Mouse (Mus musculus) retina, embryonic 14.5 days (tissue): ENCODE results near the gene Caly.
A peak's percentile ranks its signal among the peaks of the same experiment; 100 is the strongest.

ENCODE experiments used
- DNase-seq: peaks from one replicate; pipeline ENCODE4 v3.0.0-alpha.2; 2015; ENCODE audit warnings: low spot score

Caly gene

DNA sequence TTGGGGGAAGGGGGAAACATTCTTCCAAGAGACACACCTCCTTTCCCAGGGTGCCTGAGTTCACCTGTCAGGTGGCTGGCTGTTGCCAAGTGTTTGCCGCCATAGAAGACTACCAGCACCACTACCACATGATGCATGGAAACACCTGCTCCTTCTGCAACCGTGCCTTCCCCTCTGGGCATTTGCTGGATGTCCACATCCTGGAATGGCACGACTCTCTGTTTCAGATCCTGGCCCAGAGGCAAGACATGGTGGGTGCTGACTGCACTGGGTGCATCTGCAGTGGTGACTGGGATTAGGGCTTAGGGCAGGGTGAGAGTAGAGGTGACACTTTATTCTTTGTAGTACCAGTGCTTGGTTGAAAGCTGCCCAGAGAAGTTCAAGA lies 45.2 kb downstream of the Caly start:
- no peak for DNase-seq

DNA sequence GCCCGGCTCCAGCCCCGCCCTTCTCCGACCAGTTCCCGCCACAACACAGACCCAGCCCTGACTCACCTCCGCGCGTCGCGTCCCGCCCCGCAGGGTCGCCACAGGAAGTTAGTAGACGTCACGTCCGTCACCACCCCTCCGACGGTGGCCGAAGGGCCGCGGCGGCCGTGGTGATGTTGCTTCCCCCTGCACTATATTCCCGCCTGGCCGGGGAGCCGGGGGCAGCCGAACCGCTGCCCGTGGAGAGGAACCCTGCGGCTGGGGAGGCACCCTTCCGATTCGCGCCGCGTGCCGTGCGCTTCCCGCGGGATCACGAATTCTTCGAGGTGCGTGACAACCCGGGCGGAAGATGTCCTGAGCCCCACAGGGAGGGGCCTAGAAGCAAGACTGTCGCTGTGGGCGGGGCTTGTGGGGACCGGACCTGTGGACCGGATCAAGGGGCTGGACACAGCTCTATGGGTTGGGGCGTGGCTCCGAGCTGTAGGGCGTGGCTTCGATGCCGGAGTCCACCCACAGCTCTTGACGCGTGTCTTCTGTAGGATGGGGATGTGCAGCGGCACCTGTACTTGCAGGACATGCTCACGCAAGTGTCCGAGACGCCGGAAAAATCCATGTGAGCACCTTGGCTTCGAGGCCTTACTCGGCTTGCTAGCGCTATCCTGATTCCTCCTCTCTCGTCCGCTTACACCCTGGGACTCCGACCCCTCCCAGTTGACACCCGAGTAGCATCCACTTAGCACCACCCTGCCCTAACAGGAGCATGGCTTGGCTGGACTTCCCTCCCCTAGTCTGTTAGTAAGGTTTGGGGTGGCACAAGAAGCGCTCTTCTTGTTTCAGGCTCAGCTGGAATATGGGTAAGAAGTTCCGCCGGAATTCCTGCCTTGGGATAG lies 45.8 kb downstream of the Caly start, which contains the start of the genes Zfp511 and Tubgcp2:
Zfp511 (plus strand) TSS at position 111 of the 890 bp plus-strand sequence.
Tubgcp2 (minus strand) TSS at position 389 of the 890 bp plus-strand sequence.
- peak; percentile 97 for DNase-seq

DNA sequence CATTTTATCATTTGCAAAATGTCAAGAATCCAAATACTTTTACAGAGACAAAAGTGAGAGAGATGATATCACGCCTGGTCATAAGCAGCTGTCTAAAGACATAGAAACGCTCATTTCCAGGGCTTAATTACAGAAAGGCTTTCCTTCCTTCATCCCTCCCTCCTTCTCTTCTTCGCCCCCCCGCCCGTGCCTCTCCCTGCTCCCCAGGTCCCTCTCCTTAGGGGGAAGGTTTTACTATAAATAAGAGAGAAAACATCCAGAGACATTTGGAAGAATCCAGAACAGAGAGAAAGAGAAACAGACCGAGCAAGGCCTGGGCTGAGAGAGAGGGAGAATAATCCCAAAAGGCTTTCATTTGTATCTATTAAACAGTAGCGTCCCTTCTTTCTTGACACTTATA lies 46.9 kb downstream of the Caly start:
- no peak for DNase-seq

DNA sequence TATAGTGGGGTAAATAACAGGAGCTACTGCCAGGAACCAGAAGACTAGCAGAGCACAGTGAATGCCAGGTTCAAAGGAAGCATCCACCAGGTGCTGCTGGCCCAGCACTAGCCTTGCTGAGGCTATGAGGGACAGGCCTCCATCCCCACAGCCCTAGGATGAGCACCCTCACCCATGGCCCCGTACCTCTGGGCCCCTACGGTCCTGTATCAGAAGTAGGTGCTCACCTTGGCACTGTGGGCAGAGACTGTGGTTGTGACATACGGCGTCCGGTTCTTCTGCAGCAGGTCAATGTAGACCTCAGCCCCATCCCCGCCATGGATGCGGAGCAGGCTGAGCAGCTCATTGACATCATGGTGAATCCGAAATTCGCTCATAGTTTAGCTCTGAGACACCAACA lies 49.0 kb downstream of the Caly start:
- DNase-seq = no peak

DNA sequence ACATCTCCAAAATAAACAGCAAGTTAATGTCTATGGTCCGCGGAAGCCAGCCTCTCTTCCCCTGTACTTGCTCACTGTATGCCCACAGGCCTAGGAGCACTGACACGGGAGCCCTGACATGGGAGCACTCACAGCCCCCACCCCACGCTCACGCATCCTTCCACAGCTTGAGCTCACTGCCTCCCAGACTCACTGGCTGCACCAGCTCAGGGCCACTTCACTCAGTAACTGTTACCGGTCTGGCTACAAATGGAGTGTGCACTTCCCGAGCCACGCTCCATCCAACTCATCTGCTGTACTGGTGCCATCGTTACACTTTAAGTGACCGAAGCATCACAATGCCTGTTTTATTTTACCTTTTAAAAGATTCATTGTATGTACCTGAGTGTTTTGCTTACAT lies 50.0 kb downstream of the Caly start:
- DNase-seq = no peak

DNA sequence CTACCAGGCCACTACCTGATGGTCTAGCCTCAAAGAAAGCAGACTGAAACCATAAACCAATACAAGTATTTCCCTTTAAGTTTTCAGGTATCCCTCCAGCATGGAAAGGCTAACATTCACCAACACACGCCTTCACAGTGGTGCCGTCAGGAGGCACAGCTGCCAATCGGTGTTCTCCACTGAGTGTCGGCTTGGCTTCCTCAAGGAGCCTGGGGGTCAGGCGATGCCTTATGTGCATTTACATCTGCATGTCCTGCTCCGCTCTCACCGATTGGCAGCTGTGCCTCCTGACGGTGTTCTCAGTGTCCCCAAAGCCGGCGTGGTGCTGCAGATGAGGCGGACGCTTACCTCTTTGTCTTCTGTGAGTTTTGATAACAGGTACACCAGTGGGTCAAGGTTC lies 50.6 kb downstream of the Caly start:
- DNase-seq = no peak
